Mouse (Mus musculus): Measurements from ENCODE around the gene Sass6. TPM values are rescaled to one million over a fixed set of nuclear protein-coding genes. Genes with fewer than 3 reads are reported as not detected.
"Not testable (repeated sequence)": the region's sequence is repeated elsewhere in the genome, so short reads cannot be mapped to it uniquely, and the experiment has no call there.

Gene Sass6
- polyA plus RNA-seq, 1 experiment from 2014 or later: 28.5 TPM

- Histone ChIP-seq H3K27me3 (ENCODE audit: insufficient read depth, poor library complexity, severe bottlenecking) (no peaks in the 10 kb centered on the region), H3K4me3 (no peak overlapping the region), H3K9me3 (no peaks in the 10 kb centered on the region), H3K27ac (no peak overlapping the region), H3K4me1 (replicated peaks) (peaks cover 39% of the 10 kb centered on the region), H3K36me3 (no peaks in the 10 kb centered on the region)
- no peak for DNase-seq (ENCODE audit: low spot score)
- 86% methylated on average over 15 of the region's 15 CpGs for WGBS
Measured at GRCm38 (mm10) chr3:116658928-116659565, 64.3 kb downstream of the Sass6 start.

- DNase-seq (ENCODE audit: low spot score): no peak
- Histone ChIP-seq H3K9me3 (no peaks in the 10 kb centered on the region), H3K4me3 (no peak overlapping the region), H3K27me3 (ENCODE audit: insufficient read depth, poor library complexity, severe bottlenecking) (no peaks in the 10 kb centered on the region), H3K27ac (no peak overlapping the region), H3K36me3 (no peaks in the 10 kb centered on the region), H3K4me1 (replicated peaks) (peaks cover 39% of the 10 kb centered on the region)
- 88% methylated on average over 13 of the region's 13 CpGs for WGBS
Measured at GRCm38 (mm10) chr3:116659856-116660430, 65.2 kb downstream of the Sass6 start.

- peaks cover 37% of the 10 kb centered on the region for H3K4me1 ChIP-seq (replicated peaks)
- H3K9me3 ChIP-seq: no peaks in the 10 kb centered on the region
- no peaks in the 10 kb centered on the region for H3K27me3 ChIP-seq (ENCODE audit: insufficient read depth, poor library complexity, severe bottlenecking)
- peak overlapping the region; percentile 99 for H3K27ac ChIP-seq
- peak overlapping the region; percentile 95 for H3K4me3 ChIP-seq
- H3K36me3 ChIP-seq: no peaks in the 10 kb centered on the region
- DNase-seq (ENCODE audit: low spot score): no peak
- WGBS: 8% methylated on average over 16 of the region's 16 CpGs
Measured at GRCm38 (mm10) chr3:116661288-116661869, 66.6 kb downstream of the Sass6 start.

GRCm38 (mm10) chr3:116661870-116662414 lies 67.2 kb downstream of the Sass6 start:
- Histone ChIP-seq H3K9me3 (no peaks in the 10 kb centered on the region), H3K36me3 (no peaks in the 10 kb centered on the region), H3K27me3 (ENCODE audit: insufficient read depth, poor library complexity, severe bottlenecking) (no peaks in the 10 kb centered on the region), H3K27ac (peak overlapping the region; percentile 99), H3K4me3 (peak overlapping the region; percentile 95), H3K4me1 (replicated peaks) (peaks cover 32% of the 10 kb centered on the region)
- DNase-seq (ENCODE audit: low spot score): no peak
- WGBS: under 1% methylated on average over 68 of the region's 68 CpGs

GRCm38 (mm10) chr3:116662463-116662863 lies 67.7 kb downstream of the Sass6 start, which contains the start of gene Mfsd14a:
Mfsd14a (minus strand) TSS chr3:116662677.
- peaks cover 32% of the 10 kb centered on the region for H3K4me1 ChIP-seq (replicated peaks)
- peak within 1 kb of the TSS; percentile 99 for H3K27ac ChIP-seq
- DNase-seq (ENCODE audit: low spot score): peak; percentile 96
- H3K9me3 ChIP-seq: no peaks in the 10 kb centered on the region
- peak within 1 kb of the TSS; percentile 95 for H3K4me3 ChIP-seq
- under 1% methylated on average over 39 of the region's 39 CpGs for WGBS
- H3K27me3 ChIP-seq (ENCODE audit: insufficient read depth, poor library complexity, severe bottlenecking): no peaks in the 10 kb centered on the region
- H3K36me3 ChIP-seq: 0 out of 2 replicates have a peak, but pooled peaks cover 2% of the 10 kb centered on the region

GRCm38 (mm10) chr3:116664281-116664680 lies 69.5 kb downstream of the Sass6 start:
- not testable (repeated sequence) for H3K27ac ChIP-seq; H3K9me3 ChIP-seq; H3K36me3 ChIP-seq; DNase-seq (ENCODE audit: low spot score); H3K27me3 ChIP-seq (ENCODE audit: insufficient read depth, poor library complexity, severe bottlenecking); H3K4me3 ChIP-seq
- WGBS: 90% methylated on average over 9 of the region's 9 CpGs
- peaks cover 27% of the 10 kb centered on the region for H3K4me1 ChIP-seq (replicated peaks)

Other genes with a start within 250 kb of the Sass6 start
- 14.4 and 18.8 TPM in 2 replicates for gene Cdc14a, start 170.9 kb upstream of the Sass6 start, polyA plus RNA-seq (2016; fragmentation: Nextera tagmentation; extraction: Ambion mirVana)
- 125 and 131 TPM in 2 replicates for gene Rtca, start 86.8 kb upstream of the Sass6 start, polyA plus RNA-seq (2016; fragmentation: Nextera tagmentation; extraction: Ambion mirVana)
- gene Dbt, start 81.9 kb upstream of the Sass6 start, polyA plus RNA-seq (2016; fragmentation: Nextera tagmentation; extraction: Ambion mirVana): 8.5 and 13.8 TPM in 2 replicates
- gene Lrrc39, start 32.0 kb upstream of the Sass6 start, polyA plus RNA-seq (2016; fragmentation: Nextera tagmentation; extraction: Ambion mirVana): 0.31 and 0.70 TPM in 2 replicates
- gene Trmt13, start 19.6 kb downstream of the Sass6 start, polyA plus RNA-seq (2016; fragmentation: Nextera tagmentation; extraction: Ambion mirVana): 22.4 and 23.5 TPM in 2 replicates
- 69.4 and 80.9 TPM in 2 replicates for gene Mfsd14a, start 67.7 kb downstream of the Sass6 start, polyA plus RNA-seq (2016; fragmentation: Nextera tagmentation; extraction: Ambion mirVana)
- gene Gm43191, start 86.3 kb downstream of the Sass6 start, polyA plus RNA-seq (2016; fragmentation: Nextera tagmentation; extraction: Ambion mirVana): not detected in 2 replicates
- 5.7 and 7.8 TPM in 2 replicates for gene Slc35a3, start 117.8 kb downstream of the Sass6 start, polyA plus RNA-seq (2016; fragmentation: Nextera tagmentation; extraction: Ambion mirVana)
- gene Agl, start 213.2 kb downstream of the Sass6 start, polyA plus RNA-seq (2016; fragmentation: Nextera tagmentation; extraction: Ambion mirVana): 9.6 and 10.7 TPM in 2 replicates

All from hindbrain, embryonic 10.5 days (tissue).